Mouse (Mus musculus): ENCODE results near the gene Mrpl33. TPM values are rescaled to one million over a fixed set of nuclear protein-coding genes. Genes with fewer than 3 reads are reported as not detected.

The Mrpl33 gene
- polyA plus RNA-seq, 1 experiment, result 165 TPM

DNA sequence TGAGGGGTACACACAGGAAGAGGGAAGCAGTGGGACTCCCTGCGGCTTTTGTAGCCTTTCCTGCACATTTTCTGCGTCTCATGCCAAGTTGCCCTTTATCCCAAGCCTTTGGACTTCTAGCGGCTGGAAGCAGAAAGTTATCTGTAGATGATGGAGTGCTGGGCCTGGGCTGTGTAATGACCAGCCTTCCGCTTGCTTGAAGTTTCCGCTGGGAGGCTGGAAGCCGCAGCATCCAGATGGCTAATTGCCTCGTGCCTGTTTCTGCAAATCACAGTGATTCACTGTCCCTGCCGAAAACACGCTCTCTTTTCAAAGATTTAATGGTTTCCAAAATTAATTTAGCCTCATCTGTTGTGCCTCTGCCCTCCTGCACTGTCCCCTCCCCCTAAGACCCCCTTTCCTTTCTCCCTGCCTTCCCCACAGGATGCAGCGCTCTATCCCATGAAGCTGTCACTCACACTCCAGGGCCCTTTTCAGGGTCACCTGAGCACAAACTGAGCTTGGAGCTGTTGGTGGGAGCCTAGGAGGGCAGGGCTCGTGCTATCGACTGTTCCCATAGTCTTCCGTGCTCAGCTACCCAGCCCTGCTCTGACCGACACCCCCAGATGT, 6.9 kb upstream of the Mrpl33 start:
- no peak overlapping the region for H3K4me3 ChIP-seq (ENCODE audit: insufficient read depth, low read length)
- no peaks in the 10 kb centered on the region for H3K4me1 ChIP-seq (ENCODE audit: control insufficient read depth, insufficient read depth, low read length)
- no peak overlapping the region for H3K27ac ChIP-seq (ENCODE audit: insufficient read depth, low read length)
- no peak for TF ChIP-seq CTCF (IDR thresholded peaks at IDR 0.05; ENCODE audit: borderline replicate concordance, insufficient read depth, low read length)
- TF ChIP-seq POLR2A (IDR thresholded peaks at IDR 0.05; ENCODE audit: low read depth, low read length), result no peak

DNA sequence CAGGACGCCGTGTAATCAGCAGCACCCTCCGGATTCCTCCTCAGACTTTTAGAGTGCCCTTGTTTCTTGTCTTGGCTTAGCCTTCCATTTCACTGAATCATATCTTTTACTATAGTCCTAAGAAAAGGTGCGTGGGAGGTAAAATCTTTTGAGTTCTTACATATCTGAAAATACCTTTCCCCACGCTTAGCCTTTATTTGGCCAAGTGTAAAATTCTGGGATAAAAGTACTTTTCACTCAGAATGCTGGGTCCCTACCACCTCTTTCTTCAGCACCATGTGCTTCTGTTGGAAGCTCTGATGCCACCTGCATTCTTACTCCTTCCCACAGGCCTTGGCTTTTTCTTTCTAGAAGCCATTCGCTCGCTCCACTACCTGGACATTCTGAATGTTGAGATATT, 5.6 kb upstream of the Mrpl33 start:
- no peaks in the 10 kb centered on the region for H3K4me1 ChIP-seq (ENCODE audit: control insufficient read depth, insufficient read depth, low read length)
- no peak overlapping the region for H3K4me3 ChIP-seq (ENCODE audit: insufficient read depth, low read length)
- H3K27ac ChIP-seq (ENCODE audit: insufficient read depth, low read length), result no peak overlapping the region
- TF ChIP-seq CTCF (IDR thresholded peaks at IDR 0.05; ENCODE audit: borderline replicate concordance, insufficient read depth, low read length) (no peak), POLR2A (IDR thresholded peaks at IDR 0.05; ENCODE audit: low read depth, low read length) (no peak)

DNA sequence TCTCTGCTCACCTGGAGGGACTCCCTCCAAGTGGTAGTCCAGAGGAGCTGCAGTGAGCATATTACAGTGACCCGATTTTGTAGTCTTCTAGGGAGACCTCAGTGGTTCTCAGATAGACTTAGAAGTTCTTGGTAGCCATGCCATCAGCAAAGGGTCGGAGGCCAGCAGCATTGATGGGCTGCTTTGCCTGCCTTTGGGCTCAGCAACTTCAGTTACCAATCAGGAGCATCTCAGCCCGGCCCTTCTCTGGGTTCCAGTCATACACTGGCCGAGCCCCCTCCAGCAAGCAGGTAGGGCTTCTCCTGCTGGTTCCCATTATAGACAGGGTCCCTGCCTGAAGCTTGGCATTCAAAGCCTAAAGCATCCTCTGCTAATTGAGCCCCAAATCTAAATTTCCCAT, 867 bp upstream of the Mrpl33 start:
- TF ChIP-seq POLR2A (IDR thresholded peaks at IDR 0.05; ENCODE audit: low read depth, low read length) (no peak), CTCF (IDR thresholded peaks at IDR 0.05; ENCODE audit: borderline replicate concordance, insufficient read depth, low read length) (no peak)
- no peak overlapping the region; the same call in 1 of the 2 replicates for H3K27ac ChIP-seq (ENCODE audit: insufficient read depth, low read length)
- H3K4me1 ChIP-seq (ENCODE audit: control insufficient read depth, insufficient read depth, low read length), result 0 out of 2 replicates have a peak, but pooled peaks cover 4% of the 10 kb centered on the region
- H3K4me3 ChIP-seq (ENCODE audit: insufficient read depth, low read length), result no peak overlapping the region

DNA sequence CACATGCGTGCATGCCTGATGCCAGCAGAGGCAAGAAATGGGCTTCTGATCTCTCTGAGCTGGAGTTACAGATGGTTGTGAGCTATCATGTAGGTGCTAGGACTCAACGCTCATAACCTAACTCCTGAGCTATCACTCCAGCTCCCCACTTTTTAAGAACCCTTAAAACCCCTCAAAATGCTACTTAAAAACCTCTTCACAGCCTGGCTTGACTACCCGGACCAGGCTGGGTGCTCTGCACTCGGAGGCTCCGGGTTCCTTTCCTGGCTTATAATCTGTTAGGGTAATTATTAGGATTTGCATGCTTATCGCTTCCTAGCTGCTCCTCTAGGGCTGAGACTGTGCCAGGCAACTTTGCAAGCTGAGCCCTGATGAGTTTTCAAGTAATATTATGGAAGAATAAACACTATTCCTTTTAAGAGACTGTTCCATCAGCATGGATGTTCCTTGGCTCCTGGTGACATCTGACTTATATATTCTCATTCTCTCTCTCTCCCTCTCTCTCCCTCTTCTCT, 752 bp downstream of the Mrpl33 start:
- TF ChIP-seq POLR2A (IDR thresholded peaks at IDR 0.05; ENCODE audit: low read depth, low read length) (no peak), CTCF (IDR thresholded peaks at IDR 0.05; ENCODE audit: borderline replicate concordance, insufficient read depth, low read length) (no peak)
- Histone ChIP-seq H3K4me3 (ENCODE audit: insufficient read depth, low read length) (no peak overlapping the region), H3K4me1 (ENCODE audit: control insufficient read depth, insufficient read depth, low read length) (0 out of 2 replicates have a peak, but pooled peaks cover 4% of the 10 kb centered on the region), H3K27ac (ENCODE audit: insufficient read depth, low read length) (peak overlapping the region; percentile 76)

DNA sequence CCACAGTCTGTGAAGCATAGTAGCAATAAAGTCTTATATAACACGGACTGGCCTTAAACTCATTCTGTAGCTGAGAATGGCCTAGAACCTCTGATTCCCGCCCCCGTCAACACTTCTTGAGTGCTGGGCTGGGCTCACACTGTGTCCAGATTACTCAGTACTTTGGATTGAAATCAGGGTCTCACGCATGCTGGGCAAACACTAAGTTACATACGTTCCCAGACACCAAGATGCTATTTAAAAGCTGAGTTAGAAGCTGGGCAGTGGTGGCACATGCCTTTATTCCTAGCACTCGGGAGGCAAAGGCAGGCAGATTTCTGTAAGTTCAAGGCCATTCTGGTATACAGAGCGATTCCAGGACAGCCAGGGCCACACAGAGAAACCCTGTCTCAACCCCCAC, 1.4 kb downstream of the Mrpl33 start:
- no peak for TF ChIP-seq POLR2A (IDR thresholded peaks at IDR 0.05; ENCODE audit: low read depth, low read length)
- TF ChIP-seq CTCF (IDR thresholded peaks at IDR 0.05; ENCODE audit: borderline replicate concordance, insufficient read depth, low read length), result no peak
- Histone ChIP-seq H3K4me3 (ENCODE audit: insufficient read depth, low read length) (no peak overlapping the region), H3K4me1 (ENCODE audit: control insufficient read depth, insufficient read depth, low read length) (peaks cover 9% of the 10 kb centered on the region; the same call in 1 of the 2 replicates), H3K27ac (ENCODE audit: insufficient read depth, low read length) (peak overlapping the region; percentile 76)

DNA sequence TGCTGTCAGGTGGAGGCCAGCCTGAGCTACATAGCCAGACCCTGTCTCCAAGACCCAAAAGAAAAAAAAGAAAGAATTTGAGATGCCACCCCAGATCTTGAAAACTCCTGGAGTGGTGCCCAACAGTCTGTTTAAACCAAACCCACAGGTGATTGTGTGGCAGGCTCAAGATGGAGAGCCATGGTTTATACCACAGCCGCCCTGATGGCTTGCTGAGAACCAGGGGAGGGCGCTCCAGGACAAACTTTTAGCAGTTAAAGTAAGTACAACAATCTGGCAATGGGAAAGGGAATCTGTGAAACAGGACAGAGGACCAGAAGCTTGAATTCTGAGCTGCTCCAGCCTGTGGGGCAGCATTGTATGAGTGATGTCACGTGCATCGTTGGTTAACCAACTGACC, 1.8 kb downstream of the Mrpl33 start:
- H3K4me3 ChIP-seq (ENCODE audit: insufficient read depth, low read length), result no peak overlapping the region
- peak overlapping the region; percentile 76 for H3K27ac ChIP-seq (ENCODE audit: insufficient read depth, low read length)
- no peak for TF ChIP-seq CTCF (IDR thresholded peaks at IDR 0.05; ENCODE audit: borderline replicate concordance, insufficient read depth, low read length)
- TF ChIP-seq POLR2A (IDR thresholded peaks at IDR 0.05; ENCODE audit: low read depth, low read length), result no peak
- peaks cover 9% of the 10 kb centered on the region; the same call in 1 of the 2 replicates for H3K4me1 ChIP-seq (ENCODE audit: control insufficient read depth, insufficient read depth, low read length)

DNA sequence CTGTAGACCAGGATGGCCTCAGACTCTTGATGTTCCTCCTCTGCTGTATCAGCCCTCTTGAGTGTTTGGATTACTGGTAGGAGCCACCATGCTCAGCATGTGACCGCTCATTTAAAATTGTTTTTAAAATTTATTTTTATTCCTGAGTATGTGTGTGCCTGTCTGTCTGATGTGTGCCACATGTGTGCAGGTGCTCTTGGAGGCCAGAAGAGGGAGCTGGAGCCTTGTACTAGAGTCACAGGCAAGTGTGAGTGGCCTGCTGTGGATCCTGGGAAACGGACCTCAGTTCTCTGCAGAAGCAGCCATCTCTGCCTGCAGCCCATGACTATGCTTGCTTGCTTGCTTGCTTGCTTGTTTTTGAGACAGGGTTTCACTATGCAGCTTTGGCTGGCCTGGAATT, 2.4 kb downstream of the Mrpl33 start:
- Histone ChIP-seq H3K27ac (ENCODE audit: insufficient read depth, low read length) (peak overlapping the region; percentile 76; the same call in 1 of the 2 replicates), H3K4me3 (ENCODE audit: insufficient read depth, low read length) (no peak overlapping the region), H3K4me1 (ENCODE audit: control insufficient read depth, insufficient read depth, low read length) (peaks cover 9% of the 10 kb centered on the region)
- TF ChIP-seq POLR2A (IDR thresholded peaks at IDR 0.05; ENCODE audit: low read depth, low read length) (no peak), CTCF (IDR thresholded peaks at IDR 0.05; ENCODE audit: borderline replicate concordance, insufficient read depth, low read length) (peak; percentile 21; the same call in 1 of the 2 replicates)

DNA sequence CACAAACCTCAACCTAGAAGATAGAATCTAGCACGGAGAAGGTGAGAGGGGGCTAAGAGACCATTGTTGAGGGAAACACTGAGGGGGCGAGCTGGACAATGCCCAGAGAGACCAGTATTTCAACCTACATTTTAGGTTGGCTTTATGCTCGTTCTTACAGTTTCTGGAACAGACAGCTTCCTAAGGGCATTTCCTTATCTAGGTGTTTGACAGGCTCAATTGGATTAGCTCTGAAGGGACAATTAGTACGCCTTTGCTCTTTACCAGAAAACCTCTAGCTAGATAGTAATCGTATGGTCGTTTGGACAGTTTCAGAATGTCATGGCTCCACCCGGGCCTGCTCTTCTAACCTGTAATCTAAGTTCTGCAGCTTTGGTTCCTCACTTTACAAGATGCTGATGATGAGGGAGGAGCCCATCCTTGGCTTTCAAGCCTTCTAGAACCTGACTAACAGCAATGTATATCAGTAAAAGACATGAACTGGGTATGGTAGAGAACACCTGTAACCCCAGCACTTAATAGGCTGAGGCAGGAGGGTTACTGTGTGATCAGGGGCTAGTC, 4.5 kb downstream of the Mrpl33 start:
- TF ChIP-seq POLR2A (IDR thresholded peaks at IDR 0.05; ENCODE audit: low read depth, low read length) (no peak), CTCF (IDR thresholded peaks at IDR 0.05; ENCODE audit: borderline replicate concordance, insufficient read depth, low read length) (no peak)
- Histone ChIP-seq H3K4me1 (ENCODE audit: control insufficient read depth, insufficient read depth, low read length) (peaks cover 12% of the 10 kb centered on the region), H3K4me3 (ENCODE audit: insufficient read depth, low read length) (no peak overlapping the region), H3K27ac (ENCODE audit: insufficient read depth, low read length) (no peak overlapping the region)

DNA sequence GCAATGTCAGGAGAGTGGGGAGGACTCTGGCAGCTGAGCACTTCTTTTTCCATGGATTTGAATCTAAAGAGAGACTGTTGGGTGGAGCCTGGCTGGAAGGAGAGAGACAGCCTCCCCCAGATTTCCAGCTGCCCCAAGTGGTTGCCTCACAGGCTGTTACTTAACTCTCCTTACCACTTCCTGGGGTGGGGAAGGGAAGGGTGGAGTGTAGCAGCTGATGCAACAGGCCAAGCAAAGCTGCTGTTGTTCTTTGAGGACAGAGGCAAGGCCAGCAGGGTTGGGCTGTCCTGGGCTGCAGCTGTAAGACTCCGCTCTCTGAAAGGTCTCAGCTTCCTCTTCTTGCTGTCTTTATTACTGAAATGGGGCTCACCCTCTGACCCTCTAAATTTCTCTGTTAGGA, 5.6 kb downstream of the Mrpl33 start:
- Histone ChIP-seq H3K27ac (ENCODE audit: insufficient read depth, low read length) (peak overlapping the region; percentile 92), H3K4me3 (ENCODE audit: insufficient read depth, low read length) (no peak overlapping the region), H3K4me1 (ENCODE audit: control insufficient read depth, insufficient read depth, low read length) (peaks cover 8% of the 10 kb centered on the region)
- TF ChIP-seq POLR2A (IDR thresholded peaks at IDR 0.05; ENCODE audit: low read depth, low read length), result peak; percentile 71
- no peak for TF ChIP-seq CTCF (IDR thresholded peaks at IDR 0.05; ENCODE audit: borderline replicate concordance, insufficient read depth, low read length)

DNA sequence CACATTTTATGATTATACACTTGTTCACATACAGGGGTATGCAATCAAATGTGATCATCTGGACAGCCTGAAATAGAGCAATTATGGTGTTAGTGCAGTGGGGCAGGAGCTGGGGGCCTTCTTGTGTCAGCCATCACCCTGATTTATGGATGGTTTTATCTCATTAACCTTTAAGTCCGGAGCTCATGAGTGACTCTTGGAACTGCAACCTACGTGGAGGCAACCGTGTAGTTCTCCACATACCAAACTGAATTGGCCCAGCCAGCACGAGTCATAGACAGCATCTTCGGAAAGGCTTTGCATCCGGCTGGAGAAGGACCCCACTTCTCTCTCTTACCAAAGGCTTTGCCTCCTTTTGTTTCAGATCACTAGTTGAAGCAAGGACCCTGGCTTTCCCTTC, 7.0 kb downstream of the Mrpl33 start:
- no peak for TF ChIP-seq POLR2A (IDR thresholded peaks at IDR 0.05; ENCODE audit: low read depth, low read length)
- TF ChIP-seq CTCF (IDR thresholded peaks at IDR 0.05; ENCODE audit: borderline replicate concordance, insufficient read depth, low read length), result no peak

More for the DNA sequence above, 7.0 kb downstream of the Mrpl33 start:
- Histone ChIP-seq H3K4me1 (ENCODE audit: control insufficient read depth, insufficient read depth, low read length) (peaks cover 8% of the 10 kb centered on the region), H3K27ac (ENCODE audit: insufficient read depth, low read length) (no peak overlapping the region), H3K4me3 (ENCODE audit: insufficient read depth, low read length) (no peak overlapping the region)

Measured in embryonic fibroblast, embryonic 13.5 days (primary cell).